Mouse (Mus musculus) ES-CJ7 (cell line): Measurements from ENCODE around the gene 4931414P19Rik.

Experiments
- DNase-seq: peaks from one replicate; pipeline ENCODE4 v3.0.0; 2011; ENCODE audit warnings: low read depth, low spot score

4931414P19Rik gene

GRCm38 (mm10) chr14:54583681-54584338 lies 22.0 kb downstream of the 4931414P19Rik start:
- DNase-seq = peak; percentile 80

- no peak for DNase-seq
Observed at GRCm38 (mm10) chr14:54582536-54582935, 23.3 kb downstream of the 4931414P19Rik start.

GRCm38 (mm10) chr14:54579638-54580037 lies 26.2 kb downstream of the 4931414P19Rik start:
- DNase-seq = peak; percentile 32

GRCm38 (mm10) chr14:54578063-54578462 lies 27.7 kb downstream of the 4931414P19Rik start:
- DNase-seq = peak; percentile 77

- DNase-seq = peak; percentile 95
Observed at GRCm38 (mm10) chr14:54577089-54577982, 28.5 kb downstream of the 4931414P19Rik start, which contains the start of gene Ajuba. TSS of gene Ajuba (minus strand) at chr14:54577558.

- no peak for DNase-seq
Observed at GRCm38 (mm10) chr14:54576241-54577088, 29.3 kb downstream of the 4931414P19Rik start.

- DNase-seq = peak; percentile 96
Observed at GRCm38 (mm10) chr14:54575631-54576030, 30.2 kb downstream of the 4931414P19Rik start.

- no peak for DNase-seq
Observed at GRCm38 (mm10) chr14:54575031-54575430, 30.8 kb downstream of the 4931414P19Rik start.

- no peak for DNase-seq
Observed at GRCm38 (mm10) chr14:54574253-54574652, 31.5 kb downstream of the 4931414P19Rik start.

GRCm38 (mm10) chr14:54572790-54573736 lies 32.7 kb downstream of the 4931414P19Rik start:
- DNase-seq = peak; percentile 93

GRCm38 (mm10) chr14:54572122-54572521 lies 33.7 kb downstream of the 4931414P19Rik start:
- no peak for DNase-seq

GRCm38 (mm10) chr14:54569451-54570392 lies 36.1 kb downstream of the 4931414P19Rik start:
- DNase-seq = peak; percentile 45

GRCm38 (mm10) chr14:54568694-54569414 lies 36.9 kb downstream of the 4931414P19Rik start:
- peak; percentile 85 for DNase-seq

GRCm38 (mm10) chr14:54560527-54561242 lies 45.1 kb downstream of the 4931414P19Rik start:
- no peak for DNase-seq

GRCm38 (mm10) chr14:54557330-54557729 lies 48.5 kb downstream of the 4931414P19Rik start:
- DNase-seq = no peak

GRCm38 (mm10) chr14:54553975-54554769 lies 51.6 kb downstream of the 4931414P19Rik start, which contains the start of gene Haus4:
TSS of gene Haus4 (minus strand) at chr14:54554616.
- peak; percentile 94 for DNase-seq

GRCm38 (mm10) chr14:54553454-54553974 lies 52.3 kb downstream of the 4931414P19Rik start:
- no peak for DNase-seq
